Mouse (Mus musculus) MEL (cell line): Measurements from ENCODE around the gene Zfp335. TPM values are rescaled to one million over a fixed set of nuclear protein-coding genes. Genes with fewer than 3 reads are reported as not detected.

ENCODE experiments used
- DNase-seq: peaks from one replicate; pipeline ENCODE4 v3.0.0; 2011; ENCODE audit warnings: low read depth, low spot score
- H3K27ac ChIP-seq: 2 replicates; pipeline ENCODE4 v1.5.1; 2012; ENCODE audit warnings: low read depth, mild to moderate bottlenecking, control low read depth, low read length, moderate library complexity; ENCODE audit not compliant: control insufficient read depth
- H3K27me3 ChIP-seq, 2 experiments: fragments of 150-350 bp in 1 of 2; sonication (generic) in 1 of 2; 2 replicates each; pipeline ENCODE4 v1.6.1; 2012; ENCODE audit warnings: low read length in 2 of 2, mild to moderate bottlenecking in 2 of 2, improper control_type of control experiment in 1 of 2, moderate library complexity in 1 of 2; ENCODE audit not compliant: insufficient read depth in 2 of 2, control insufficient read depth in 1 of 2
- H3K36me3 ChIP-seq, 2 experiments: 2 replicates each; pipeline ENCODE4 v1.6.1; 2012 to 2014; ENCODE audit warnings: low read length in 2 of 2, improper control_type of control experiment in 1 of 2, inconsistent platforms in 1 of 2, mild to moderate bottlenecking in 1 of 2; ENCODE audit not compliant: insufficient read depth in 2 of 2, control insufficient read depth in 1 of 2
- H3K4me1 ChIP-seq, 2 experiments: fragments of 150-350 bp in 1 of 2; sonication (generic) in 1 of 2; 2 replicates each; pipeline ENCODE4 v1.6.1; 2012; ENCODE audit warnings: low read length in 2 of 2, improper control_type of control experiment in 1 of 2, mild to moderate bottlenecking in 1 of 2; ENCODE audit not compliant: insufficient read depth in 2 of 2, control insufficient read depth in 1 of 2
- H3K4me3 ChIP-seq, 2 experiments: fragments of 150-350 bp in 1 of 2; sonication (generic) in 1 of 2; 2 replicates each; pipeline ENCODE4 v1.5.1; 2012; ENCODE audit warnings: low read depth in 2 of 2, low read length in 2 of 2, mild to moderate bottlenecking in 2 of 2, moderate library complexity in 2 of 2, control low read depth in 1 of 2, improper control_type of control experiment in 1 of 2; ENCODE audit not compliant: control insufficient read depth in 1 of 2, insufficient read depth in 1 of 2
- H3K79me2 ChIP-seq: 2 replicates; pipeline ENCODE4 v1.6.1; 2012; ENCODE audit warnings: mild to moderate bottlenecking, low read length, moderate library complexity; ENCODE audit not compliant: control insufficient read depth, poor library complexity, insufficient read depth
- H3K9ac ChIP-seq: 2 replicates; pipeline ENCODE4 v1.6.1; 2012; ENCODE audit warnings: low read depth, mild to moderate bottlenecking, control low read depth, low read length, moderate library complexity; ENCODE audit not compliant: control insufficient read depth, poor library complexity, severe bottlenecking
- H3K9me3 ChIP-seq: fragments of 150-350 bp; sonication (generic); replicated peaks from 2 replicates; pipeline ENCODE4 v1.6.1; 2012; ENCODE audit warnings: mild to moderate bottlenecking, low read length, improper control_type of control experiment, moderate library complexity; ENCODE audit not compliant: insufficient read depth
- CHD1 ChIP-seq: IDR thresholded peaks from 2 replicates; pipeline ENCODE4 v1.6.1; 2012; ENCODE audit warnings: low read depth, mild to moderate bottlenecking, inconsistent platforms, low read length, improper control_type of control experiment
- CHD2 ChIP-seq: IDR thresholded peaks from 2 replicates; pipeline ENCODE4 v1.6.1; 2011; ENCODE audit warnings: low read length, improper control_type of control experiment
- E2F4 ChIP-seq: IDR thresholded peaks from 2 replicates; pipeline ENCODE4 v1.6.1; 2011; ENCODE audit warnings: low read depth, low read length, improper control_type of control experiment, borderline replicate concordance
- ELF1 ChIP-seq: IDR thresholded peaks from 2 replicates; pipeline ENCODE4 v1.6.1; 2014; ENCODE audit warnings: low read depth, mild to moderate bottlenecking, inconsistent platforms, low read length, improper control_type of control experiment, moderate library complexity
- EP300 ChIP-seq, 2 experiments: IDR thresholded peaks; 2 replicates each; pipeline ENCODE4 v1.6.1; 2011; ENCODE audit warnings: improper control_type of control experiment in 2 of 2, low read length in 2 of 2, low read depth in 1 of 2, mild to moderate bottlenecking in 1 of 2
- ETS1 ChIP-seq: IDR thresholded peaks from 2 replicates; pipeline ENCODE4 v1.6.1; 2012; ENCODE audit warnings: low read depth, mild to moderate bottlenecking, inconsistent platforms, low read length, improper control_type of control experiment, moderate library complexity
- GABPA ChIP-seq: IDR thresholded peaks from 2 replicates; pipeline ENCODE4 v1.6.1; 2012; ENCODE audit warnings: low read depth, mild to moderate bottlenecking, inconsistent platforms, low read length, improper control_type of control experiment, moderate library complexity
- GATA1 ChIP-seq: IDR thresholded peaks from 2 replicates; pipeline ENCODE4 v1.6.1; 2011; ENCODE audit warnings: low read depth, low read length, improper control_type of control experiment
- HCFC1 ChIP-seq: IDR thresholded peaks from 2 replicates; pipeline ENCODE4 v1.6.1; 2012; ENCODE audit warnings: low read depth, mild to moderate bottlenecking, inconsistent platforms, low read length, improper control_type of control experiment, moderate library complexity
- MAFK ChIP-seq: IDR thresholded peaks from 2 replicates; pipeline ENCODE4 v1.6.1; 2011; ENCODE audit warnings: low read depth, mild to moderate bottlenecking, low read length, improper control_type of control experiment, borderline replicate concordance
- MAX ChIP-seq: IDR thresholded peaks from 2 replicates; pipeline ENCODE4 v1.6.1; 2011; ENCODE audit warnings: low read length, improper control_type of control experiment
- MEF2A ChIP-seq: IDR thresholded peaks from 2 replicates; pipeline ENCODE4 v1.6.1; 2014; ENCODE audit warnings: low read depth, mild to moderate bottlenecking, inconsistent platforms, low read length, improper control_type of control experiment; ENCODE audit not compliant: poor library complexity, insufficient replicate concordance, severe bottlenecking; ENCODE audit errors: extremely low read depth
- MYC ChIP-seq: IDR thresholded peaks from 2 replicates; pipeline ENCODE4 v1.6.1; 2011; ENCODE audit warnings: low read depth, mild to moderate bottlenecking, low read length, improper control_type of control experiment, moderate library complexity
- NRF1 ChIP-seq: IDR thresholded peaks from 2 replicates; pipeline ENCODE4 v1.6.1; 2014; ENCODE audit warnings: low read depth, mild to moderate bottlenecking, inconsistent platforms, low read length, improper control_type of control experiment, moderate library complexity; ENCODE audit not compliant: poor library complexity, insufficient read depth, severe bottlenecking
- POLR2A ChIP-seq, 2 experiments: IDR thresholded peaks; 2 replicates each; pipeline ENCODE4 v1.6.1; 2011 to 2012; ENCODE audit warnings: low read length in 2 of 2, mild to moderate bottlenecking in 2 of 2, control low read depth in 1 of 2, improper control_type of control experiment in 1 of 2, low read depth in 1 of 2, moderate library complexity in 1 of 2; ENCODE audit not compliant: control insufficient read depth in 1 of 2, insufficient read depth in 1 of 2, poor library complexity in 1 of 2
- POLR2AphosphoS2 ChIP-seq: IDR thresholded peaks from 2 replicates; pipeline ENCODE4 v1.6.1; 2011; ENCODE audit warnings: low read length, improper control_type of control experiment
- RCOR1 ChIP-seq: IDR thresholded peaks from 2 replicates; pipeline ENCODE4 v1.6.1; 2012; ENCODE audit warnings: low read depth, mild to moderate bottlenecking, inconsistent platforms, low read length, improper control_type of control experiment
- SMC3 ChIP-seq: IDR thresholded peaks from 2 replicates; pipeline ENCODE4 v1.6.1; 2011; ENCODE audit warnings: low read depth, low read length, improper control_type of control experiment
- TCF12 ChIP-seq: IDR thresholded peaks from 2 replicates; pipeline ENCODE4 v1.6.1; 2014; ENCODE audit warnings: low read depth, mild to moderate bottlenecking, inconsistent platforms, low read length, improper control_type of control experiment, moderate library complexity
- UBTF ChIP-seq: IDR thresholded peaks from 2 replicates; pipeline ENCODE4 v1.6.1; 2012; ENCODE audit warnings: low read depth, mild to moderate bottlenecking, inconsistent platforms, low read length, improper control_type of control experiment, moderate library complexity, borderline replicate concordance; ENCODE audit not compliant: insufficient read depth
- USF2 ChIP-seq, 2 experiments: IDR thresholded peaks; 2 replicates each; pipeline ENCODE4 v1.6.1; 2011 to 2012; ENCODE audit warnings: improper control_type of control experiment in 2 of 2, low read length in 2 of 2, borderline replicate concordance in 1 of 2, inconsistent platforms in 1 of 2, low read depth in 1 of 2, mild to moderate bottlenecking in 1 of 2; ENCODE audit not compliant: insufficient read depth in 1 of 2
- ZKSCAN1 ChIP-seq: IDR thresholded peaks from 2 replicates; pipeline ENCODE4 v1.6.1; 2012; ENCODE audit warnings: low read depth, mild to moderate bottlenecking, inconsistent platforms, low read length, improper control_type of control experiment, moderate library complexity
- ZNF384 ChIP-seq: IDR thresholded peaks from 2 replicates; pipeline ENCODE4 v1.6.1; 2012; ENCODE audit warnings: low read depth, mild to moderate bottlenecking, inconsistent platforms, low read length, improper control_type of control experiment
- polyA plus RNA-seq, 2 experiments: library from polyadenylated mRNA; stranded (reverse) in 1 of 2; unstranded in 1 of 2; fragments of >175 nt in 1 of 2; fragments of >200 nt in 1 of 2; gene quantifications; 2 replicates each; pipeline versions ENCODE4 v1.2.1 to v1.2.4; 2012; ENCODE audit warnings: low replicate concordance in 2 of 2, low read depth in 1 of 2; ENCODE audit not compliant: insufficient read length in 2 of 2, insufficient read depth in 1 of 2, missing spikeins in 1 of 2
- total RNA-seq: library from RNA; depleted of rRNA; stranded (reverse); fragments of 300-350 nt; gene quantifications from 2 replicates; pipeline ENCODE4 v1.2.3, GENCODE M21; 2012

Zfp335 gene
- total and polyA plus RNA-seq, 3 experiments: 12.6 to 24.1 TPM; not detected in 1

DNA sequence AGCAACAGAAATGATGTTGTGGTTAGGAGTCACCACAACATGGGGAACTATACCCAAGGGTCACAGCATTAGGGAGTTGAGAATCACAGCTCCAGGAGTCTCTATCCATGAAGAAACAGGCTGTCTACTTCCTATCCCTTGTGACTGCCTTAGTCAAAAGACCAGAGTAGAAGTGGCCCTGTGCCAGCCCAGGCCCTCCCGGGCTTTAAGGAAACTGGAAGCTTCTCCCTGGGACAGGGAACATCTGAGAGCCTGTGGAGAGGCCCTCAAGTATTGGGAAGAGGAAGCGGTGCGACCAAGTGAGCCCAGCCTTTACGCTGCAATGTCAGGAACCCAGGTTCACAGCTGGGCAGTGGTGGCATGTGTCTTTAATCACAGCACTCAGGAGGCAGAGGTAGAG lies 24.4 kb upstream of the Zfp335 start:
- no peaks in the 10 kb centered on the region for H3K9me3 ChIP-seq
- 0 out of 4 replicates have a peak, but pooled peaks cover 0 to 1% of the 10 kb centered on the region in 2 experiments for H3K27me3 ChIP-seq

DNA sequence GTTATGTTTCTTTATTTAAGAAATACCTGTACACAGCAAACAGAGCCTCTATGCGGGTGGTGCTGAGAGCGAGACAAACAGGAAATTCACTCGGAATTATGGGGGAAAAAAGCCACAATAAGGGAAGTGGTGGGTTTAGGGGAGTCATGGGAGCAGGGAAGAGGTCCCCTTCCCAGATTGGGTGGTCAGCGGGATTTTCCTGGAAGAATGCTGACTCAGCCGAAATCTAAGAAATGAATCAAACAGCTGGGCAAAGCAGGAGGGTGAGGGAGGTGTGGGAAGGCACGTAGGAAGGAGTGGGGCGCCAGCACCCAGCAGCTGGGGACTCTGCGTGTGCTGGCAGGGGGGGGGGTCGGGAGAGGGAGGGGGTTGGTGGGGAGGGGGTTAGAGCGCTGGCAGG lies 22.0 kb upstream of the Zfp335 start:
- no peaks in the 10 kb centered on the region for H3K79me2 ChIP-seq
- no peaks in the 10 kb centered on the region for H3K36me3 ChIP-seq
- no peaks in the 10 kb centered on the region for H3K4me1 ChIP-seq
- no peak overlapping the region for H3K9ac ChIP-seq
- no peak overlapping the region for H3K4me3 ChIP-seq
- H3K27me3 ChIP-seq: 0 out of 4 replicates have a peak, but pooled peaks cover 0 to 1% of the 10 kb centered on the region in 2 experiments
- H3K9me3 ChIP-seq: no peaks in the 10 kb centered on the region
- no peak overlapping the region for H3K27ac ChIP-seq
- TF ChIP-seq GABPA (no peak), MAFK (peak; percentile 68), ZKSCAN1 (no peak), POLR2AphosphoS2 (no peak), POLR2A (IDR thresholded peaks at IDR 0.05; ENCODE audit: control insufficient read depth in 1 of 2, insufficient read depth in 1 of 2, low read depth in 1 of 2, low read length in 2 of 2, poor library complexity in 1 of 2) (no peak), MAX (no peak), MYC (no peak)
- TF ChIP-seq, all 39 proteins: peak for 1
- DNase-seq: no peak

More for the DNA sequence above, 24.4 kb upstream of the Zfp335 start:
- H3K36me3 ChIP-seq: no peaks in the 10 kb centered on the region
- no peaks in the 10 kb centered on the region for H3K79me2 ChIP-seq
- no peaks in the 10 kb centered on the region for H3K4me1 ChIP-seq
- DNase-seq: no peak
- H3K4me3 ChIP-seq: no peak overlapping the region
- no peak overlapping the region for H3K27ac ChIP-seq
- TF ChIP-seq HCFC1 (no peak), UBTF (no peak), NRF1 (no peak), TCF12 (no peak), MEF2A (no peak), MAX (no peak), USF2 (IDR thresholded peaks at IDR 0.05; ENCODE audit: borderline replicate concordance in 1 of 2, insufficient read depth in 1 of 2, low read depth in 1 of 2, low read length in 2 of 2) (no peak), POLR2A (IDR thresholded peaks at IDR 0.05; ENCODE audit: control insufficient read depth in 1 of 2, insufficient read depth in 1 of 2, low read depth in 1 of 2, low read length in 2 of 2, poor library complexity in 1 of 2) (no peak), CHD2 (no peak), GATA1 (no peak), EP300 (IDR thresholded peaks at IDR 0.05; ENCODE audit: low read depth in 1 of 2, low read length in 2 of 2) (no peak), CHD1 (no peak), ELF1 (no peak), SMC3 (no peak), ZNF384 (no peak), ETS1 (no peak), RCOR1 (no peak), E2F4 (no peak)
- H3K9ac ChIP-seq: no peak overlapping the region
